Mouse (Mus musculus): Measurements from ENCODE around the gene Atp2a2.

- TF ChIP-seq POLR2A (IDR thresholded peaks at IDR 0.05; ENCODE audit: low read depth, low read length): no peak
- TF ChIP-seq CTCF (conservative IDR thresholded peaks at IDR 0.05; ENCODE audit: insufficient read depth, insufficient read length, low read depth, low read length): no peak
Observed at GRCm38 (mm10) chr5:122521130-122521473, 19.1 kb upstream of the Atp2a2 start.

Data from kidney, adult 2 months (tissue).